Mouse (Mus musculus) midbrain, embryonic 12.5 days (tissue): Measurements from ENCODE around the gene Slc30a7. TPM values are rescaled to one million over a fixed set of nuclear protein-coding genes. Genes with fewer than 3 reads are reported as not detected.

Source experiments
- ATAC-seq: fragments of 200-750 bp; cut with Nextera tagmentation; 2 replicates; pipeline ENCODE4 v1.8.0; 2017; ENCODE audit warnings: low read depth, moderate TSS enrichment, moderate library complexity; ENCODE audit not compliant: low FRiP score
- H3K27ac ChIP-seq: fragments of 300-500 bp; sonication (generic); replicated peaks from 2 replicates; pipeline ENCODE4 v1.5.1; 2016; ENCODE audit warnings: mild to moderate bottlenecking
- H3K27me3 ChIP-seq: fragments of 300-500 bp; sonication (generic); 2 replicates; pipeline ENCODE4 v1.6.1; 2016; ENCODE audit warnings: mild to moderate bottlenecking
- H3K36me3 ChIP-seq: fragments of 300-500 bp; sonication (generic); 2 replicates; pipeline ENCODE4 v1.6.1; 2016
- H3K4me1 ChIP-seq: fragments of 300-500 bp; sonication (generic); 2 replicates; pipeline ENCODE4 v1.6.1; 2016
- H3K4me2 ChIP-seq: fragments of 300-500 bp; sonication (generic); replicated peaks from 2 replicates; pipeline ENCODE4 v1.6.1; 2016; ENCODE audit warnings: mild to moderate bottlenecking, moderate library complexity
- H3K4me3 ChIP-seq: fragments of 300-500 bp; sonication (generic); 2 replicates; pipeline ENCODE4 v1.5.1; 2016; ENCODE audit warnings: mild to moderate bottlenecking
- H3K9ac ChIP-seq: fragments of 300-500 bp; sonication (generic); replicated peaks from 2 replicates; pipeline ENCODE4 v1.6.1; 2016; ENCODE audit warnings: mild to moderate bottlenecking, moderate library complexity
- H3K9me3 ChIP-seq: fragments of 300-500 bp; sonication (generic); 2 replicates; pipeline ENCODE4 v1.6.1; 2016; ENCODE audit warnings: mild to moderate bottlenecking
- WGBS: fragments of 180-500 bp; shearing (Covaris S2); methylation state at CpG from one replicate; pipeline ENCODE4 v1.1.7; 2016; 5-methylcytosine and 5-hydroxymethylcytosine counted together
- polyA plus RNA-seq: library from polyadenylated mRNA; unstranded; fragments of >200 nt; fragmentation: Nextera tagmentation; extraction: Ambion mirVana; gene quantifications from 2 replicates; pipeline ENCODE4 v1.2.1, GENCODE M21; 2016

The Slc30a7 gene
- polyA plus RNA-seq, 1 experiment from 2014 or later = 23.5 TPM

- H3K27ac ChIP-seq = no peak overlapping the region
- peaks cover 59% of the 10 kb centered on the region for H3K36me3 ChIP-seq
- no peak overlapping the region for H3K4me3 ChIP-seq
- H3K9me3 ChIP-seq = no peaks in the 10 kb centered on the region
- WGBS = 93% methylated on average over 9 of the region's 9 CpGs
- ATAC-seq = no peak
- no peak overlapping the region for H3K9ac ChIP-seq
- no peak overlapping the region for H3K4me2 ChIP-seq
- peaks cover 4% of the 10 kb centered on the region; the same call in 1 of the 2 replicates for H3K4me1 ChIP-seq
- H3K27me3 ChIP-seq = no peaks in the 10 kb centered on the region
These were observed 22.6 kb downstream of the Slc30a7 start for GRCm38 (mm10) chr3:115984653-115985052.

- Histone ChIP-seq H3K36me3 (peaks cover 58% of the 10 kb centered on the region), H3K9ac (no peak overlapping the region), H3K27ac (no peak overlapping the region), H3K4me2 (no peak overlapping the region), H3K4me3 (no peak overlapping the region), H3K4me1 (peaks cover 4% of the 10 kb centered on the region; the same call in 1 of the 2 replicates), H3K9me3 (no peaks in the 10 kb centered on the region), H3K27me3 (no peaks in the 10 kb centered on the region)
- no peak for ATAC-seq
- 96% methylated on average over 8 of the region's 8 CpGs for WGBS
These were observed 24.0 kb downstream of the Slc30a7 start for GRCm38 (mm10) chr3:115983217-115983616.

- Histone ChIP-seq H3K36me3 (peaks cover 56% of the 10 kb centered on the region), H3K9me3 (no peaks in the 10 kb centered on the region), H3K4me2 (no peak overlapping the region), H3K4me1 (no peaks in the 10 kb centered on the region), H3K4me3 (no peak overlapping the region), H3K27me3 (no peaks in the 10 kb centered on the region), H3K27ac (no peak overlapping the region), H3K9ac (no peak overlapping the region)
- ATAC-seq = no peak
- WGBS = 46% methylated on average over 1 of the region's 1 CpGs
These were observed 28.2 kb downstream of the Slc30a7 start for GRCm38 (mm10) chr3:115979000-115979399.

GRCm38 (mm10) chr3:115974995-115975394 is 32.2 kb downstream of the Slc30a7 start:
- Histone ChIP-seq H3K4me1 (no peaks in the 10 kb centered on the region), H3K9ac (no peak overlapping the region), H3K9me3 (no peaks in the 10 kb centered on the region), H3K4me3 (no peak overlapping the region), H3K36me3 (peaks cover 60% of the 10 kb centered on the region), H3K4me2 (no peak overlapping the region), H3K27me3 (no peaks in the 10 kb centered on the region), H3K27ac (no peak overlapping the region)
- no peak for ATAC-seq
- WGBS = 95% methylated on average over 10 of the region's 10 CpGs

GRCm38 (mm10) chr3:115974228-115974627 is 33.0 kb downstream of the Slc30a7 start:
- no peak overlapping the region for H3K27ac ChIP-seq
- WGBS = 94% methylated on average over 6 of the region's 6 CpGs
- no peak for ATAC-seq
- no peaks in the 10 kb centered on the region for H3K4me1 ChIP-seq
- no peaks in the 10 kb centered on the region for H3K9me3 ChIP-seq
- H3K4me3 ChIP-seq = no peak overlapping the region
- H3K27me3 ChIP-seq = no peaks in the 10 kb centered on the region
- no peak overlapping the region for H3K4me2 ChIP-seq
- H3K9ac ChIP-seq = no peak overlapping the region
- H3K36me3 ChIP-seq = peaks cover 58% of the 10 kb centered on the region

- Histone ChIP-seq H3K9me3 (no peaks in the 10 kb centered on the region), H3K4me1 (no peaks in the 10 kb centered on the region), H3K27ac (no peak overlapping the region), H3K27me3 (no peaks in the 10 kb centered on the region), H3K9ac (no peak overlapping the region), H3K4me2 (no peak overlapping the region), H3K36me3 (peaks cover 54% of the 10 kb centered on the region), H3K4me3 (no peak overlapping the region)
- 94% methylated on average over 14 of the region's 14 CpGs for WGBS
- ATAC-seq = no peak
These were observed 35.1 kb downstream of the Slc30a7 start for GRCm38 (mm10) chr3:115971891-115972646.

- Histone ChIP-seq H3K9me3 (no peaks in the 10 kb centered on the region), H3K4me3 (no peak overlapping the region), H3K36me3 (peaks cover 49% of the 10 kb centered on the region), H3K9ac (no peak overlapping the region), H3K27me3 (no peaks in the 10 kb centered on the region), H3K4me2 (no peak overlapping the region), H3K27ac (no peak overlapping the region), H3K4me1 (no peaks in the 10 kb centered on the region)
- no peak for ATAC-seq
- WGBS = 95% methylated on average over 20 of the region's 20 CpGs
These were observed 36.0 kb downstream of the Slc30a7 start for GRCm38 (mm10) chr3:115971045-115971785.

- Histone ChIP-seq H3K27ac (no peak overlapping the region), H3K9ac (no peak overlapping the region), H3K4me3 (no peak overlapping the region), H3K36me3 (peaks cover 34% of the 10 kb centered on the region), H3K4me1 (peaks cover 7% of the 10 kb centered on the region; the same call in 1 of the 2 replicates), H3K4me2 (no peak overlapping the region), H3K27me3 (no peaks in the 10 kb centered on the region), H3K9me3 (no peaks in the 10 kb centered on the region)
- peak; percentile 56; the same call in 1 of the 2 replicates for ATAC-seq
- 88% methylated on average over 10 of the region's 10 CpGs for WGBS
These were observed 38.3 kb downstream of the Slc30a7 start for GRCm38 (mm10) chr3:115968745-115969530.

- no peak for ATAC-seq
- peaks cover 6% of the 10 kb centered on the region; the same call in 1 of the 2 replicates for H3K36me3 ChIP-seq
- no peak overlapping the region for H3K27ac ChIP-seq
- no peak overlapping the region for H3K4me3 ChIP-seq
- peaks cover 7% of the 10 kb centered on the region; the same call in 1 of the 2 replicates for H3K4me1 ChIP-seq
- 80% methylated on average over 5 of the region's 5 CpGs for WGBS
- H3K4me2 ChIP-seq = no peak overlapping the region
- no peaks in the 10 kb centered on the region for H3K9me3 ChIP-seq
- H3K27me3 ChIP-seq = no peaks in the 10 kb centered on the region
- H3K9ac ChIP-seq = no peak overlapping the region
These were observed 43.1 kb downstream of the Slc30a7 start for GRCm38 (mm10) chr3:115964071-115964470.

GRCm38 (mm10) chr3:115963597-115963996 is 43.6 kb downstream of the Slc30a7 start:
- no peak overlapping the region for H3K9ac ChIP-seq
- H3K9me3 ChIP-seq = no peaks in the 10 kb centered on the region
- no peak overlapping the region for H3K4me2 ChIP-seq
- WGBS = 98% methylated on average over 1 of the region's 1 CpGs
- peaks cover 11% of the 10 kb centered on the region; the same call in 1 of the 2 replicates for H3K36me3 ChIP-seq
- H3K4me3 ChIP-seq = no peak overlapping the region
- no peak overlapping the region for H3K27ac ChIP-seq
- H3K4me1 ChIP-seq = peaks cover 7% of the 10 kb centered on the region; the same call in 1 of the 2 replicates
- no peak for ATAC-seq
- H3K27me3 ChIP-seq = no peaks in the 10 kb centered on the region

GRCm38 (mm10) chr3:115962028-115962415 is 45.2 kb downstream of the Slc30a7 start:
- 47% methylated on average over 4 of the region's 4 CpGs for WGBS
- H3K4me2 ChIP-seq = no peak overlapping the region
- no peak overlapping the region for H3K4me3 ChIP-seq
- H3K9me3 ChIP-seq = no peaks in the 10 kb centered on the region
- no peak overlapping the region for H3K27ac ChIP-seq
- H3K4me1 ChIP-seq = peaks cover 7% of the 10 kb centered on the region; the same call in 1 of the 2 replicates
- H3K27me3 ChIP-seq = no peaks in the 10 kb centered on the region
- ATAC-seq = no peak
- peaks cover 26% of the 10 kb centered on the region for H3K36me3 ChIP-seq
- no peak overlapping the region for H3K9ac ChIP-seq
